Mouse (Mus musculus): ENCODE measurements around the gene Tubb2a.
"Not testable (repeated sequence)": the region's sequence is repeated elsewhere in the genome, so short reads cannot be mapped to it uniquely, and the experiment has no call there.

Tubb2a gene

DNA sequence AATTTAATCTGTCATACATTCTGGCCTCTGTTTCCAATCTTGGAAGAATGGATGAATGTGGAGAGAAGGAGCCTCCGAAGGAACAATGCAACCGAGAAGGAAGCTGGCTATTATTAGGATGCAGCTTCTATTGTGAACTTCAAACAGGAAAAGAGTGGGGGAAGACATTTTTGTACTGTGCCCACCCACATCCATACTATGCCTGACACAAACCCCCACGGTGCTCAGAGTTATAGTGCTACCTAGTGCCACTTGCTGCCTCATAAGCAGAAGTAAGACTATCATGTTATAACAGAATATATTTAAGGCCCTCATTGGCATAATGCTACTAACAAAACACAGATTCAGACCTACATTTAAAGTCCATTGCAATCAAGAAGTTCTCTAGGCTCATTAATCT lies 11.6 kb upstream of the Tubb2a start:
- DNase-seq (ENCODE audit: low spot score in 2 of 2), result no peak

DNA sequence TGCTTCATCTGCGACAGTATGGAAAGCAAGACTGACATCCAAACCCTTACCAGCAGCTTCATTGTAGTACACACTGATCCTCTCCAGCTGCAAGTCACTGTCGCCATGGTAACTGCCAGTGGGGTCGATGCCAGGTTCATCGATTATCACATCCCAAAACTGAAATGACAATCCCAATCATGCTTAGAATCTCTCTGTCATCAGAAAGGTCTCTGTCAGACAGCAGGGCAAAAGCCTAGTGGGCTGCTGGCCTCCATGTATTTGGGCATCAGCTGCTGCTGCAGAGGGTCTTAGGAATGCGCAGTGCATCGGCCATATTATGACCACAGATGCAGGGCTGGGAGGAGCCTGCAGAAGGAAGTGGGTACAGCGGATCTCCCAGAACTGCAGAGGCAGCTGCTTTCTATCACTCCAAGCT lies 11.1 kb upstream of the Tubb2a start:
- DNase-seq (ENCODE audit: low spot score in 2 of 2), result no peak

DNA sequence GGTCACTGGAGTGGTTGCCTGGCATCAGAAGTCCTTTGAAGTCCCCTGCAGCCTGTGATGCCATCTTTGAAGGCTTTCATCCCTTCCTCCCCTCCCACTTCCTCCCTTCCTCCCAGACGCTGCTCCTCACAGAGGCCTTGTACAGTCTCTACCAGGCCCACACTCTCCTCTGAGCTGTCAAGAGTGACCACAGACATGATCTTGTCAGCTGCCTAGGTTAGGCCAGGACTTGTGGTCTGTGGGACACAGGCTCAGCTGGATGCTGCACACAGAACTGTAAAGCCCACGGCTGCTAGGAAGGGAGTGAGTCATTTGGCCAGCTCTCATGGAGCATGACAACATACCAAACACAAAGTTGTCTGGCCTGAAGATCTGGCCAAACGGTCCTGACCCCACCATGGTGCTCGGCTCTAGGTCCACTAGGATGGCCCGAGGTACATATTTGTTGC lies 10.4 kb upstream of the Tubb2a start:
- not testable (repeated sequence) for DNase-seq (ENCODE audit: low spot score in 2 of 2)

DNA sequence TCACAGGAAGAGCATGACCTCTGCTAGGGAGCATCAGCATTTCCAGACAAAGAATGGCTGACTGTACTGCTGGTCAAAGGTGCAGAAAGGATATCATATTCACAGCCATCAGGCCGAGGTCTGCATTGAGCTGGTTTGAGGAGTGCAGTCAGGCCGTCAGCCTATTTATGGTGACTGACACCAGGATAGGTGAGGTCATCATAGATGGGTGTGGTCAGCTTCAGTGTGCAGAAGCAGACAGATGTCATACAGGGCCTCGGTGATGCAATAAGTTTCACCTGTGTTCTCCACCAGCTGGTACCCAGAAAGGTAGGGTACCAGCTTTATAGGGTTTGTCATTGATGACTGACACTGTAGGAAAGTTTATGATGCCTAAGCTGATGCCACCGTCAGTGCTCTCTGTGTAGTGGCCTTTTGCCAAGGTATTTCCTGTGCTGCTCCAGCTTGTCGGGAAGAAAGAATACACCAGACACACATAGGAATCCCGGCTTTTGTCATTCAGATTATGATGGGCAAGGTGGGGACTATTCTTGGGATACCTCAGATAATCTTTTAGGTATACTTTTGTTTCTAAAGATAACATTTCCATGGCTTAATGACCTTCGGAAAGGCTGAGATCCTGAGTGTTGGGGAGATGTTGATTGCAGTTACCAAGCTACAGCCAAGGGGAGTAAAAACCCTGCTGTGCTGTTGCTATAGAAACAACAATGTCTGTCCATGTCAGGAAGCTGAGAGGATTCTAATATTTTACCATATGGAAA lies 9.4 kb upstream of the Tubb2a start:
- DNase-seq (ENCODE audit: low spot score in 2 of 2), result no peak

DNA sequence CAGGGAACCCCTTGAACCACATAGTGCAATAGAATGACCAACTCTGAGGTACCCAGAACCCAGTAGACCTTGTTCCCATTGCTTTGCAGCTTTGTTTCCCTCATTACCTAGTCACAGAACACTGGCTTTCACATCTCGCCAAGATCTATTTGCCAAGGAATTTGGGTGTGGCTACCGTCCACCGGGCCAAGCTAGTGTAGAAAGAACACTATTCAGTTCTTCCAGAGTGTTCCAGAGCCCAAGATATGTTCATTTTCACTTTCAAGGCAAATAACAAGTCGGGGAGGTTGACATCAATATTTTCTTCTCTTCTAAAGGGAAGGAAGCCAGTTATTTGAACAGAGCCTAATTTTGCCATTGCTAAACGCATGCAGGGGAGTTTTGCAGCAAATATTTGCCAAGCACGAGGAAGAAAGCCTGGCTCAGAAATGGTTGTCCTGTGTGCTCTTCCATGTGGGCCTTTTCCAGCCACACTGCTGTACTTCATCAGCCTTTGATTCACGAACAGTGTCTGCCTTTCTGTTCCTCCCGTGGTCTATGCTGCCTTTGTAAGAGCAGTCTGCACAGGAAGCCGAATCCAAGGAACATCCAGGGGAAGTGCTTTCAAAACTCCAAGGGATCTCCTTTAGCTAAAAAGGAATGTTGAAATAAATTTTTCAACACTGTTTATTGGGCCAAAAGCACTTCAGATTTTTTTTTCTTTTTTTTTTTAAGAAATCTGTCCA lies 6.4 kb upstream of the Tubb2a start:
- no peak for DNase-seq (ENCODE audit: low spot score in 2 of 2)

DNA sequence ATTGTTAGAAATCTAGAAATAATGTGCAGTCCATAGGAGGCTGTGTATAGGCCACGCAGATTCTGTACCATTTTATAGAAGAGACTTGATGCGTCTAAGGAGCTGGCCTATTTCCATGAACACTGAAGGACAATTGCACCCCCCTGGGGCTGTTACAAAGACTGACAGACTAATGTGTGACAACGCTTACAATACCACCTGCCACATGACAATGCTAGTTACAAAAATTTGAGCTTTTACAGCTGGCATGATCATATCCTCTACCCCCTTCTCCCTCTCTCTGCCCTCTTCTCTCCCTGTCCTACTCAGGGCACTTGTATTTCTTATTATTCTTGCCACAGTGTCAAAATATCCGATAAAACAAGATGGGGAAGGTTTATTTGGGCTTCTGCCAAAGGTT lies 4.1 kb upstream of the Tubb2a start:
- no peak for DNase-seq (ENCODE audit: low spot score in 2 of 2)

DNA sequence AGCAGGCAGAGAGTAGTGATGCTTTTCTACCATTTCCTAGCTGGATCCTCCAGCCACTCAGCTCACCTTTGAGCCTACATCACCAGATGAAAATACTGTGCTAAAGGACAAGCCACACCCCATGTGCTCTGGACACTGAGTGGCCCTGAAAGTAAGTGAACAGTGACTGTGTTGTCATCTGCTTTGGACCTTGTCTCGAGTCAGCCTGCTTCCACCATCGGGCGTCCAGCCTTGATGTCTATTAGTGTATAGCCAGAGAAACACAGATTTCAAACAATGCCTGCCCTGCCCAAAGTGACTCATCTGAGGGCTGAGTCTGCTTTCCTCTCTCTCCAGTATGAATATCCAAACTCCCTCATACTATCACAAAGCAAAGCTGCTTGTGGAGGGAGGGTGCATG lies 2.0 kb upstream of the Tubb2a start:
- no peak for DNase-seq (ENCODE audit: low spot score in 2 of 2)

DNA sequence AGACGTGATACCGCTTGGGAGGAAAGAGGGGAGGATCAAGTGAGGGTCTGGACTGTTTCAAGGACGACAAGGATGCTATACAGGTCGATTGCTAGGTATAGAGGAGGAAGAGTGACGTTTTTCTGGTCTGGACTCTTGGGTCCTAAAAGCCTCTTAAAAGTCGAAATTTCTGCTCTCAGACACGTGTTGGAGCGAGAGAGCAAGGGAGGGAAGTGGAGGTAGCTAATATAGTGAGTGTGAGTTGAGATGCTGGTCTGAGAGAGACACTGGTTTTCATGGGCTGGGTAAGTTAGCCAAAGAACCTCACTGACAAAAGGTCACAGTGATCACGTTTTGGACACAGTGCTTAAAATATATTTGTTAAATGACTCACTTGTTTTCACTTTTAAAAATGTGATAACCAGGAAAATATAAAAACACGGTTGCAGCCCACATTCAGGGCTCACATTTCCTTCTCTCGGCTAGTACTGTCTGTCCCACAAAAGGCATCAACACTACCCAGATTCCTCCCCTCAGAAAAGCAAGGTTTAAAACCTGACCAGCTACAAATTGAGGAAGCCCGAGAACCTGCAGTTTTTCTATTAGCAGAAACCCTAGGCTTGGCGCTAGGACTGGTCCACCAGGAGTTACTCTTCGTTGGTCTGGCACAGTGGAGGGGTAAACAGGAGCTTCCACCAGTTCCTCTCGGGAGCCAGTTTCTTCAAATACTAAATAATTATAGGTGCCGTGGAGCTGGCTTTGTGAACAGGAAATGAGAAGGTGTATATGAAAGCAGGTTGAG lies 883 bp upstream of the Tubb2a start:
- DNase-seq (ENCODE audit: low spot score in 2 of 2), result no peak

DNA sequence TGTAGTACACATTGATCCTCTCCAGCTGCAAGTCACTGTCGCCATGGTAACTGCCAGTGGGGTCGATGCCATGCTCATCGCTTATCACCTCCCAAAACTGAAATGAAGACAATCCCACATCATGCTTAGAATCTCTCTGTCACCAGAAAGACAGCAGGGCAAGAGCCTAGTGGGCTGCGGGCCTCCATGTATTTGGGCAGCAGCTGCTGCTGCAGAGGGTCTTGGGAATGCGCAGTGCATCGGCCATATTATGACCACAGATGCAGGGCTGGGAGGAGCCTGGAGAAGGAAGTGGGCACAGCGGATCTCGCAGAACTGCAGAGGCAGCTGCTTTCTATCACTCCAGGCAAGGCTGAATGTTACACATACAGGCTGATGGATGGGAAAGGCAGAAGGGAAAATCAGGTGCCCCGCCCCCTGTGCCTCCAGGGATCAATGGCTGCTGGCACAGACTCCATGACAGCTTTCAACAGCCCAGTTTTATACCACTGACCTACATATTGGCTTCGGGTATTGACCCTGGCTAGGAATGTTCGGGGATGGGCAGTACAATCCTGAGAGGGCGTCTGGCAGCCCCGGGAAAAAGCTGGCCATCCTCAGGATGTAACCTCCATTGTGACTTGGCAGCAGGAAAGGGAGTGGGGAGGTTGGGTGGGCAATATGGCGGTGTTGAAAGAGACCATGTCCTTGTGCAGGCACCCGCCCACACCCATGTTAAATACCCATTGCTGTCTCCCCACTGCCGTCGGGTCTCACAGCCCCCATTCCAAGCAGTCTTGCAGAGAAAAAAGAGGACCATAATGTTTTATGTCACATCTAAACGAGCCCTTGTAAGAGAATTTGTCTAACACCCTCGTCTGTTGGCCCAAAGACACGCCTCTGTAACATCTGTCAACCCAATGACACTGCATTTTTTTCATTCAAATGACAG lies 981 bp downstream of the Tubb2a start:
- DNase-seq (ENCODE audit: low spot score in 2 of 2), result peak; percentile 57 to 60

DNA sequence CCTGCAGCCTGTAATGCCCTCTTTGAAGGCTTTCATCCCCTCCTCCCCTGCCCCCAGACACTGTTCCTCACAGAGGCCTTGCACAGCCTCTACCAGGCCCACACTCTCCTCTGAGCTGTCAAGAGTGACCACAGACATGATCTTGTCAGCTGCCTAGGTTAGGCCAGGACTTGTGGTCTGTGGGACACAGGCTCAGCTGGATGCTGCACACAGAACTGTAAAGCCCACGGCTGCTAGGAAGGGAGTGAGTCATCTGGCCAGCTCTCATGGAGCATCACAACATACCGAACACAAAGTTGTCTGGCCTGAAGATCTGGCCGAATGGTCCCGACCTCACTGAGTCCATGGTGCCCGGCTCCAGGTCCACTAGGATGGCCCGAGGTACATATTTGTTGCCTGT lies 1.9 kb downstream of the Tubb2a start:
- not testable (repeated sequence) for DNase-seq (ENCODE audit: low spot score in 2 of 2)

DNA sequence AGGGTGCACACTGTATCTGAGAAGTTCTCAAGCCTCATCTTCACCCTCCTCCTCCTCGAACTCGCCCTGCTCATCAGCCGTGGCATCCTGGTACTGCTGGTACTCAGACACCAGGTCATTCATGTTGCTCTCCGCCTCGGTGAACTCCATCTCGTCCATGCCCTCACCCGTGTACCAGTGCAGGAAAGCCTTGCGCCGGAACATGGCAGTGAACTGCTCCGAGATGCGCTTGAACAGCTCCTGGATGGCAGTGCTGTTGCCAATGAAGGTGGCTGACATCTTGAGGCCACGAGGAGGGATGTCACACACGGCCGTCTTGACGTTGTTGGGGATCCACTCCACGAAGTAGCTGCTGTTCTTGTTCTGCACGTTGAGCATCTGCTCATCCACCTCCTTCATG lies 3.4 kb downstream of the Tubb2a start:
- DNase-seq (ENCODE audit: low spot score in 2 of 2), result not testable (repeated sequence)

DNA sequence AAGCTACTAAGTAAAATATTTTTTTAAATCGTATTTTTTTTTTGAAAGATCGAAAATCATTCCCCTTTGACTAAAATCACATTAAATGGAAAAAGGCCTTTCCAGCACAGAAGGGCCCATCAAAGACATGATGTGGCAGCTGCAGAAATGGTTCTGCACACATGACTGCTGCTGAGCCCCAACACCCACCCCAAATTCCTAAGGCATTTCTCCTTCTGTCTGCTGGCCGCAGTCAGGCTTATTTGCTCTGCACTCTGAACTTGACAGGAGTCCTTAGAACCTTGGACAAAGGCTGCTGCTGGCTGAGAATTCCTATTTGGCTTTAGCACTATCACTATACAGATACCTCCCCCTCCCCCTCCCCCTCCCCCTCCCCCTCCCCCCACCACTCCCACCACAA lies 5.0 kb downstream of the Tubb2a start:
- DNase-seq (ENCODE audit: low spot score in 2 of 2), result no peak

DNA sequence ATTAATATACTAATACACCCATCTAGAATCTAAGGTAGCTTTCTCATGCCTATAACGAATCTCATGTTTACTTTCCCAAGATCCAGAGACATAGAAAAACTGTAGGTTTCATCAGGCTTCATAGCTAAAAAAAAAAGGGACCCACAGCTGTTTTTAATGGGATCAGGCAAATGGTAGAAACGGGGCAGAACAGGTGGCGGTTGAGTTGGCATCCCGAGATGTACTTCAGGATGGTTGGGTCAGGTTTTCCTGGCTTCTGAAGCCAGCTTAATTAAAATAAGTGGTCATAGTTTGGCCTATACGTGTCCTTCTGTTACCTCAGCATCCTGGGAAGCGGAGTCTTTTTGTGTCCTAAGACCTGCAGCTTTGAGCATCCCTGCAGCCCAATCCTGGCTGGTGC lies 6.0 kb downstream of the Tubb2a start:
- no peak for DNase-seq (ENCODE audit: low spot score in 2 of 2)

DNA sequence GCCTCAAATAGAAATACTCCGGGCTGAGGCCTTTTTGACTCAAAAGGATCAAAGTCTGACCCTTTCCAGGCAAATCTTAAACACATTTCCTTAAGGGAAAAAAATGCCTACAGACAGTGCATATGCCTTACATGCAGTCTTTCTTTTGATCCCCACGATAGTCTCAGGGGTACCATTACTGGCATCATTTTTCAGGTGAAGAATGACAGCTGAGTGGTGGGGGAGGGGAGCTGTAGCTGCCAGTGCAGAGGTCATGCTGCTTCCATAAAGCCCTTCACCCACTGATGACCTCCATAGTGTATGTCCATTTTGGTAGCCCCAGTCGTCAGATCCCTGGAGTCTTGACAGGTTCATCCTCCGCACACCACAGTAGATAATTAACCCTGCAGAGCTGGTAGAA lies 7.5 kb downstream of the Tubb2a start:
- DNase-seq (ENCODE audit: low spot score in 2 of 2), result no peak

DNA sequence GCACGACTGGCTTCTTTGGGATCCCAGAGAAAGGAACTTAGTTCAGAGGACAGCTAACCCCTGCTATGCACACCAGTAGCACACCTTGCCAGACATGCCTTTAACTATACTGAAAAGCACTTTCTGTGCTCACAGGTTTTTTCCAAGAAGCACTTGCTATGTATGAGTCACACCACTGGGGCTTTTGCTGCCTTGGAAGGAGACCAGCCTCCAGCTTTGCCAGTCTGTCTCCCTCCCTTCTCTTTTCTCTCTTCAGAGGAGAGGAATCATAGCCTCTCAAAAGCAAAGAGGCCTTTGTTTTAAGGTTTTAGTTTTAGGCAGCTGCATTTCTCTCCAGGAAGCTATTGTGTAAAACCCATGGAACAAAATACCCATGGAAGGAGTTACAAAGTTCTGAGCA lies 11.5 kb downstream of the Tubb2a start:
- DNase-seq (ENCODE audit: low spot score in 2 of 2), result peak in 1 of 2 experiments; percentile 45

DNA sequence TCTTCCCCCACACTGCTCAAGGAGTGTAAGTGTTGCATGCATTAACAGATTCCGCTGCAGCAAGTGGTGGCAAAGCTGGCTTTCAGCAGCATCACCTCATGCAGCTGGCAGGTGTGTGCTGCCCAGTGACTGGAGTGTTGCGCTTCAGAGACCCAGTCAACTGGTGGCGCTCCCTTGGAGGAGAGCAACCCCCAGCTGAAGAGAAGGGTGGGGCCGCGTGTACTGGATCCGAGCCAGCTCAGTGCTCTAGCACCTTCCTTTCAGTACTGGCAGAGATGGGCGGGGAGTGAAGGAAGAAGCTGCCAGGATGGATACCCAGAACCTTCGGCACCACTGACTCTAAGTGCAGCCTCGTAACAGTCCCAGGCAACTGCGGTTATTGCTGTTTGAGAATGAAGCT lies 15.3 kb downstream of the Tubb2a start:
- no peak for DNase-seq (ENCODE audit: low spot score in 2 of 2)

DNA sequence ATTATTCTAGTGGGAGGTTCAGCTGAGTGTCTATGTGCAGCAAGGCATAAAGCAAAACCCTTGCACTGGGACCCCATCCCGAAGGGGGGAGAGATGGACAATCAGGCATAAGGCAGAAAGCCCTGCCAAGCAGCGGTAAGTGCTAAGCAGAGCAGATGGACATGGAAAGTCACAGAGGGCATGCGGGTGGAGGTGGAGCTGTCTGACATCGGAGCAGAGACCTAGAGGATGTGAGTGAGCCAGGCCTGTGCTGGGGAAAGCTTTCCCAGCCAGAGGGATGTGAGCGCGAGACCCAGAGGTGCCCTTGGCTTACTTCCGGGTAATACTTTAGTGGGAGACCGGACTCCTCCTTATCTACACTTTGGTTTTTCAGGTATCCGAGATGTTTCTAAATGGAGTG lies 17.7 kb downstream of the Tubb2a start:
- no peak for DNase-seq (ENCODE audit: low spot score in 2 of 2)

DNA sequence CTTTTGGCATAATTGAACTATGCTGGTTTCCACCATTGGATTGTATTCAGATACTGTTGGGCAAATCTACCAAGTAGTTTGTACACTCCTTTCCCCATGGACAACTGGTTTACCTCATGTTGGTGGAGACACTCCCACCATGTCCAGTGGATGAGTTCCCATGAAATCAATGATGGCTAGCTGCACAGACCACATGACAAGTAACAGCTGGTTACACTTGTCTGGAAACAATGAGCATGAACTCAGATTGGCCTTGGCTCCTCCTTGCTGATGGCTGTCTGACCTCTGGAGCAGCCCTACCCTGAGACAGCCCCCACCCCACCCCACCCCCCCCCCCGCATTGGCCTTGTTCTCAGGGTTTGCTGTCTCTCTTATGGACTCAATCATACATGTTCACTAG lies 20.6 kb downstream of the Tubb2a start:
- DNase-seq (ENCODE audit: low spot score in 2 of 2), result no peak

DNA sequence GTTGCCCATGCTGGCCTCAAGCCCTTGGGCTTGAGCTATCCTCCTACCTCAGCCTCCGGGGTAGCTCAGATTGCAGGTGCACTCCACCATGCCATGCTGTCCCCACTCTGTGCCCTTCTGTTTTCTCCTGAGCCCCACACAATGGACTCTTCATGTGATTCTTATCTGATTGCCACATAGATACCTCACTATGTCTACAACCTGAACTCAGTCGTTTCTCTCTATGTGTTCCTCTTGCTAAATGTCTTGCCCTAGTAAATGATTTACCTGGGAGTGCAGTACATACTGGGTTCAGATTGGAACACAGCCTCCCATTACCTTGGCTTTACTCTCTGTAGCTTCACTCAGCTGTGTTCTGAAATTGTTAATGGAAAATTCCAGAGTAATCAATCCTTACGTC lies 22.8 kb downstream of the Tubb2a start:
- no peak for DNase-seq (ENCODE audit: low spot score in 2 of 2)

DNA sequence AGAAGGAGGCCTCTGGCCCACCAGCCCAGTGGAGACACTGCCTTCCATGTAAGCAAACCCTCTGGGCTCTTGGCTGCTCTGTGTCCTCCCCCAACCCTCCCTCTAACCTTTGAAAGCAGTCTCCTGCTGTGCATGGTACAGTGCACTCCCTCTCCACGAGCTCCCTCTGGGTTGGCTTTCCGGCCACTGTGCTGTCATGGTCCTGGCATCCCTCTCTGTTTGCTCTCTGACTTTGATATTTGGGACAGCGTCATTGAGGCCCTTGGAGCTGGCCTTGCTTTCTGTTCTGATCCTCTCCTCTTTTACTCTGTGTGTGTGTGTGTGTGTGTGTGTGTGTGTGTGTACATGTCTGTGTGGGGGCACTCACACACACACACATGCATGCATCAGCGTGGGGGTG lies 23.4 kb downstream of the Tubb2a start:
- DNase-seq (ENCODE audit: low spot score in 2 of 2), result no peak

DNA sequence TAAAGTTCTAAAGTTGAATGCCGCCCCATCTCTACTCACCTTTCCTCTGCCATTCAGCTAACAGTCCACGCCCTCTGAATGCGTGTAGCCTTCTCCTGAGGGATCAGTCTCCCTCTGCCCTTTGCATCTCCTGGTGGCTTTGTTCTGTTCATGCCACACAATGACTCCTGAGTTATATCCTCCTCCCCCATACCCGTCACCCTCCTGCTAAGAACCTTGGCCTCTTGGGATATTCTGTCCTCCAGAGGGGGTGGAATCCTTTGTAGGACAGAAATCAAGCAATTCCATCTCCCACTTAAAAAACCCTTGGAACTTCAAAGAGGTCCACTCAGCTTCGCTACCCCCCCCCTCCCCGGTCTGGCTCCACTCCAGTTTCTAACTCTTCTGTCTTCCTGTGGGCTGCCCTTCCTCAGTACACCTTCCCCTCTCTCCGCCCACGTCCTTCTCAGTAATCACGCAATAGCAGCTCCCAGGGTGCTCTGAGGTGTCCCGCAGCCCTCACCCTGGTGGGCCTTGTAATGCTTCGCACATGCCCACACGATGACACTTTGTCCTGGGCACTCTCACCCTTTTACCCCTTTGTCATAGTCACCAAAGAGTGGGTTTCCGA lies 24.0 kb downstream of the Tubb2a start:
- DNase-seq (ENCODE audit: low spot score in 2 of 2), result no peak

Data from frontal cortex, postnatal 14 days (tissue).